Mouse (Mus musculus) myocyte (in vitro differentiated cells): ENCODE data around the gene Gch1.

ENCODE experiments used
- CEBPB ChIP-seq: IDR thresholded peaks from 2 replicates; pipeline ENCODE4 v1.6.1; 2011; ENCODE audit warnings: mild to moderate bottlenecking, moderate library complexity; ENCODE audit not compliant: poor library complexity, insufficient read depth, severe bottlenecking
- E2F4 ChIP-seq: IDR thresholded peaks from one replicate; pipeline ENCODE4 v1.6.1; 2011; ENCODE audit warnings: mild to moderate bottlenecking, control low read depth, moderate library complexity; ENCODE audit not compliant: insufficient read depth
- MYOD1 ChIP-seq, 3 experiments: IDR thresholded peaks; one replicate each; pipeline ENCODE4 v1.6.1; 2011; ENCODE audit warnings: control low read depth in 2 of 3, low read depth in 2 of 3, mild to moderate bottlenecking in 2 of 3, moderate library complexity in 1 of 3; ENCODE audit not compliant: insufficient read length in 2 of 3, control insufficient read depth in 1 of 3
- MYOG ChIP-seq, 3 experiments: IDR thresholded peaks; one replicate each; pipeline ENCODE4 v1.6.1; 2011; ENCODE audit warnings: control low read depth in 2 of 3, low read depth in 2 of 3, mild to moderate bottlenecking in 2 of 3; ENCODE audit not compliant: insufficient read length in 2 of 3, control insufficient read depth in 1 of 3, insufficient read depth in 1 of 3
- POLR2A ChIP-seq: IDR thresholded peaks from one replicate; pipeline ENCODE4 v1.6.1; 2011; ENCODE audit warnings: low read depth, mild to moderate bottlenecking, control low read depth, moderate library complexity; ENCODE audit not compliant: insufficient read length
- POLR2AphosphoS2 ChIP-seq: IDR thresholded peaks from one replicate; pipeline ENCODE4 v1.6.1; 2011; ENCODE audit warnings: low read depth, control low read depth; ENCODE audit not compliant: insufficient read length
- SRF ChIP-seq: IDR thresholded peaks from one replicate; pipeline ENCODE4 v1.6.1; 2011; ENCODE audit warnings: low read depth; ENCODE audit not compliant: control insufficient read depth, insufficient read length
- TCF12 ChIP-seq: IDR thresholded peaks from one replicate; pipeline ENCODE4 v1.6.1; 2011; ENCODE audit warnings: mild to moderate bottlenecking, control low read depth; ENCODE audit not compliant: poor library complexity, insufficient read depth, severe bottlenecking
- USF1 ChIP-seq: IDR thresholded peaks from one replicate; pipeline ENCODE4 v1.6.1; 2011; ENCODE audit warnings: low read depth, mild to moderate bottlenecking, control low read depth, moderate library complexity

DNA sequence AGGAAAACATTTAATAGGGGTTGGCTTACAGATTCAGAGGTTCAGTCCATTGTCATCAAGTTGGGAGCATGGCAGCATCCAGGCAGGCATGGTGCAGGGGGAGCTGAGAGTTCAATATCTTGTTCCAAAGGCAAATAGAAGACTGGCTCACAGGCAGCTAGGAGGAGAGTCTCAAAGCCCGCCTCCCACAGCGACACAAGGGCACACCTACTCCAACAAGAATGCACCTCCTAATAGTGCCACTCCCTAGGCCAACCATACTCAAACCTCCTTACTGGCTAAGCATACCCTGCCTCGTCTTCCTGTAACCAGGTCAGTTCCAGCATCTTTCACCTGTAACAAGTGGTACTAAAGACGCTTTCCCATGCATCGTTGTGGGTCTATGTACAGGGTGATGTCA lies 61.2 kb downstream of the Gch1 start:
- TF ChIP-seq CEBPB (no peak), USF1 (no peak), MYOG (IDR thresholded peaks at IDR 0.05; ENCODE audit: control insufficient read depth in 1 of 3, insufficient read depth in 1 of 3, insufficient read length in 2 of 3, low read depth in 2 of 3) (no peak), POLR2A (no peak), E2F4 (no peak), MYOD1 (IDR thresholded peaks at IDR 0.05; ENCODE audit: control insufficient read depth in 1 of 3, insufficient read length in 2 of 3, low read depth in 2 of 3) (no peak), SRF (no peak), TCF12 (no peak), POLR2AphosphoS2 (no peak)
